Mouse (Mus musculus): ENCODE results near the gene Efna2. TPM values are rescaled to one million over a fixed set of nuclear protein-coding genes. Genes with fewer than 3 reads are reported as not detected.

The Efna2 gene
- total RNA-seq (2014; rRNA removed) = 24.0 and 32.8 TPM in 2 replicates
- 23.2 and 23.8 TPM in 2 replicates for polyA plus RNA-seq (2015; fragmentation: Nextera tagmentation; extraction: Ambion mirVana)

DNA sequence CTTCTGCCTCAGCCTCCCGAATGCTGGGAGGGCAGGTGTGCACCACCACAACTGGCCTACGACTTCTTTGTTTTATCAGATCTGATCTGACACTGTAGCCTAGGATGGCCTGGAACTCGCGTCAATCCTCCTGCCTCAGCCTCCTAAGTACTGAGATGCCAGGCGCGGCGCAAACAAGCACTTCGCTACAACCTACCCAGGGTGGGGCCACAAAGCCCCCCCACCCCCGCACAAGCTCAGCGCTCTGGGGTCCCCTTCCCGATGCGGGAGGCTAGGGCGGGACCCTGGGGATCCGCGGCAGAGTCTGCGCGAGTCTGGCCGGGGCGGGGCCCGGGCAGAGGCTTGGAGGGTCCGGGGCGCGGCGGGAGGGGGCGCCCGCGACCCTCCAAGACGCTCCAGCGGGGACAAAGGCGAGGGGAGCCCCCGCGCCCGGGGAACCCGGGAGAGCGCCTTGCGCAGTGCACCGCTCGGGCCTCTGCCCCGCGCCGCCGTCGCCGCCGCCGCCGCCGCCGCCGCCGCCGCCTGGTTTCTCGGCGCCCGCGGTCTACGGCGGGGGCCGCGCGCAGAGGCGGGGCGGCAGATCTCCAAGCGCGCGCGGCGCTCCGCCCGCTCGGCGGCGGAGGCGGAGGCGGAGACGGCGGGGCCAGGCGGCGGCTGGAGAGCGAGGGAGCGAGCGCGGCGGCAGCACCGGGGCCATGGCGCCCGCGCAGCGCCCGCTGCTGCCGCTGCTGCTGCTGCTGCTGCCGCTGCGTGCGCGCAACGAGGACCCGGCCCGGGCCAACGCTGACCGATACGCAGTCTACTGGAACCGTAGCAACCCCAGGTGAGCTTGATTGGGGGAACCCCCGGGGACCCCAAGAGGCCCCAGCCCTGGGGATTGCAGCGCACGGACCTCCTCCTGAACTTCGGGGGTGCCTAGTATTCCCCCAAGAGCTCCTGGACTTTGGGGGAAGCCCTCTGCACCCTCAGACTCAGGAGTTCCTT lies at the start of gene Efna2:
TSS of gene Efna2 (plus strand) at position 415 of the 984 bp plus-strand sequence.
- H3K9me3 ChIP-seq (ENCODE audit: low read length) = no peaks in the 10 kb centered on the region
- H3K27me3 ChIP-seq (ENCODE audit: insufficient read depth, low read length) = no peaks in the 10 kb centered on the region
- TF ChIP-seq CTCF (IDR thresholded peaks at IDR 0.05; ENCODE audit: low read depth) = no peak
- peak within 1 kb of the TSS; percentile 85 for H3K4me2 ChIP-seq (ENCODE audit: low read depth, low read length)
- H3K9ac ChIP-seq (replicated peaks; ENCODE audit: low read length) = peak within 1 kb of the TSS; percentile 85
- H3K4me1 ChIP-seq (ENCODE audit: insufficient read depth, low read length) = 0 out of 2 replicates have a peak, but pooled peaks cover 7% of the 10 kb centered on the region
- no peaks in the 10 kb centered on the region for H3K36me3 ChIP-seq (ENCODE audit: insufficient read depth, low read length)
- H3K27ac ChIP-seq = peak within 1 kb of the TSS; percentile 58
- H3K4me3 ChIP-seq (ENCODE audit: low read length) = peak within 1 kb of the TSS; percentile 69
- ATAC-seq (peak; percentile 58), DNase-seq (ENCODE audit: low spot score) (peak; percentile 78)
- WGBS = 3% methylated on average over 50 of the region's 106 CpGs

GRCm38 (mm10) chr10:80129846-80130245 lies 49.4 kb upstream of the Efna2 start:
- H3K4me2 ChIP-seq (ENCODE audit: low read depth, low read length) = no peak overlapping the region
- ATAC-seq (no peak), DNase-seq (ENCODE audit: low spot score) (no peak)
- H3K4me3 ChIP-seq (ENCODE audit: low read length) = no peak overlapping the region
- no peak for TF ChIP-seq CTCF (IDR thresholded peaks at IDR 0.05; ENCODE audit: low read depth)
- H3K27me3 ChIP-seq (ENCODE audit: insufficient read depth, low read length) = no peaks in the 10 kb centered on the region
- H3K9me3 ChIP-seq (ENCODE audit: low read length) = no peaks in the 10 kb centered on the region
- 95% methylated on average over 9 of the region's 9 CpGs for WGBS
- 0 out of 2 replicates have a peak overlapping the region, but pooled peaks have one; percentile 3 for H3K27ac ChIP-seq
- H3K9ac ChIP-seq (replicated peaks; ENCODE audit: low read length) = no peak overlapping the region
- H3K4me1 ChIP-seq (ENCODE audit: insufficient read depth, low read length) = no peaks in the 10 kb centered on the region; the same call in 1 of the 2 replicates
- H3K36me3 ChIP-seq (ENCODE audit: insufficient read depth, low read length) = peaks cover 62% of the 10 kb centered on the region

DNA sequence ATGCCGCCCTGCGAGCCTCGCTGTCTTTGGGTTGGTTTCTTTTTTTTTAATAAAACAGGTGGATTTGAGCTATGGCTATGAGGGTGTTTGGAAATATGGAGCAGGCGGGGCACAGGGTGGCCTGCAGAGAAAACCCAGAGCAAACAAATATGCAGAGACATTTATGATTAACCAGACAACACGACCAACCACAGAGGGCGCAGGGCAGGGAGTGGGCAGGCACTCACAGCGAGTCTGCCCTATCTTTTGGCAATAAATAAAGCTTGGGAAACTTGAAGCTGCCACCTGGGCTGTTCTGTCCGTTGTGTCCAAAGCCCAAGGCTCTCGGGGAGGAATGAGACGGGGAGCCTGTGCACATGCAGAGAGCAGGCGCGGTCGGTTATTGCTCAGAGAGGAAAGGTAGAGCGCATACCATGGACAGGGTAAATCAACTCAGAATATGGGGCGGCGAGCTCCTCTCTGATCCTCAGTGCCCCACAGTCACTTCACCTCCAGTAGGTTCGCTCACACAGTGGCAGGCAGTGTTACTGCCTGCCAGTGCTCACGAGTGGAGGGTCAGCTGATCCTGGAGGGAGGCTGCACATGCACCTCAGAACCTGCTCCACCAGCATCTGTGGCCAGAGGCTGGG lies 48.8 kb upstream of the Efna2 start:
- Histone ChIP-seq H3K9me3 (ENCODE audit: low read length) (no peaks in the 10 kb centered on the region), H3K36me3 (ENCODE audit: insufficient read depth, low read length) (peaks cover 62% of the 10 kb centered on the region), H3K4me1 (ENCODE audit: insufficient read depth, low read length) (no peaks in the 10 kb centered on the region; the same call in 1 of the 2 replicates), H3K9ac (replicated peaks; ENCODE audit: low read length) (no peak overlapping the region), H3K27ac (peak overlapping the region; percentile 26; the same call in 1 of the 2 replicates), H3K4me2 (ENCODE audit: low read depth, low read length) (no peak overlapping the region), H3K27me3 (ENCODE audit: insufficient read depth, low read length) (no peaks in the 10 kb centered on the region), H3K4me3 (ENCODE audit: low read length) (no peak overlapping the region)
- DNase-seq (ENCODE audit: low spot score) (no peak), ATAC-seq (no peak)
- WGBS = 79% methylated on average over 18 of the region's 18 CpGs
- TF ChIP-seq CTCF (IDR thresholded peaks at IDR 0.05; ENCODE audit: low read depth) = no peak

- DNase-seq (ENCODE audit: low spot score) = peak; percentile 86
- no peaks in the 10 kb centered on the region for H3K9me3 ChIP-seq (ENCODE audit: low read length)
- no peak overlapping the region for H3K9ac ChIP-seq (replicated peaks; ENCODE audit: low read length)
- WGBS = 16% methylated on average over 55 of the region's 55 CpGs
- H3K27ac ChIP-seq = peak overlapping the region; percentile 67
- TF ChIP-seq CTCF (IDR thresholded peaks at IDR 0.05; ENCODE audit: low read depth) = peak; percentile 44; the same call in 1 of the 2 replicates
- H3K4me1 ChIP-seq (ENCODE audit: insufficient read depth, low read length) = peaks cover 3% of the 10 kb centered on the region; the same call in 1 of the 2 replicates
- H3K4me3 ChIP-seq (ENCODE audit: low read length) = no peak overlapping the region
- no peaks in the 10 kb centered on the region for H3K27me3 ChIP-seq (ENCODE audit: insufficient read depth, low read length)
- 0 out of 2 replicates have a peak overlapping the region, but pooled peaks have one; percentile 16 for H3K4me2 ChIP-seq (ENCODE audit: low read depth, low read length)
- peaks cover 67% of the 10 kb centered on the region for H3K36me3 ChIP-seq (ENCODE audit: insufficient read depth, low read length)
- ATAC-seq = peak; percentile 74
Measured at GRCm38 (mm10) chr10:80131316-80131951, 47.8 kb upstream of the Efna2 start.

GRCm38 (mm10) chr10:80131952-80132350 lies 47.3 kb upstream of the Efna2 start:
- ATAC-seq (peak; percentile 22), DNase-seq (ENCODE audit: low spot score) (peak; percentile 58)
- peaks cover 62% of the 10 kb centered on the region for H3K36me3 ChIP-seq (ENCODE audit: insufficient read depth, low read length)
- H3K4me3 ChIP-seq (ENCODE audit: low read length) = no peak overlapping the region
- H3K27ac ChIP-seq = peak overlapping the region; percentile 67
- 0 out of 2 replicates have a peak overlapping the region, but pooled peaks have one; percentile 16 for H3K4me2 ChIP-seq (ENCODE audit: low read depth, low read length)
- H3K27me3 ChIP-seq (ENCODE audit: insufficient read depth, low read length) = no peaks in the 10 kb centered on the region
- no peak for TF ChIP-seq CTCF (IDR thresholded peaks at IDR 0.05; ENCODE audit: low read depth)
- no peaks in the 10 kb centered on the region for H3K9me3 ChIP-seq (ENCODE audit: low read length)
- WGBS = 28% methylated on average over 27 of the region's 27 CpGs
- H3K4me1 ChIP-seq (ENCODE audit: insufficient read depth, low read length) = peaks cover 9% of the 10 kb centered on the region
- no peak overlapping the region for H3K9ac ChIP-seq (replicated peaks; ENCODE audit: low read length)

DNA sequence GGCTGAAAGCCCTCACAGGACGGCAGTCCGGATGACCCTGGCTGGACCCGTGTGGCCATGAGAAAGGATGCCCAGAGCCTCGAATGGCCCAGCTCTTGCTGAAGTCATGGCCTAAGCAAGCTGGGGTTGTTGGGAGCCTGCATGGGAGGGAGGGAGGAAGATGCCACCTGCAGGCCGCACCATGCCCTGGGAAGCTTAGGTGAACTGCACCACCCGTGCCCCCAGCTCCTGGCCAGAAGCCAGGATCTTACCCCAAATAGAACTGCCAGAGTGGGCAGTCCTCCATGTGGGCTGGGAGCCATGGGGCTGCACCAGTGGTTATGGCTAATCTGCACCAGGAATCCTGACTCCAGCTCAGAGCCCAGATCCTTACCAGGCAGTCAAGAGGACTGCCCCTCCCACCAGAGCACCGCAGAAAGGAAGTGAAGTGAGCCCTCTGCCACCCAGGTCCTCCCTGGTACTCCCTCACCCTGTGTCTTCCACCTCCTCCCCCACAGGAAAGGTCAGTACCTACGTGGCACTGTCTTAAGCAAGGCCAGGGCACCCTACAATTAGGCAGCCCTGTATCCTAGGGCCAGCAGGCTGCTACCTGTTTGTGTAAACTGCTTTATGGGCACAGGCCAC lies 45.9 kb upstream of the Efna2 start:
- ATAC-seq (no peak), DNase-seq (ENCODE audit: low spot score) (peak; percentile 39)
- Histone ChIP-seq H3K4me2 (ENCODE audit: low read depth, low read length) (no peak overlapping the region), H3K36me3 (ENCODE audit: insufficient read depth, low read length) (peaks cover 50% of the 10 kb centered on the region), H3K4me3 (ENCODE audit: low read length) (no peak overlapping the region), H3K27me3 (ENCODE audit: insufficient read depth, low read length) (no peaks in the 10 kb centered on the region), H3K9ac (replicated peaks; ENCODE audit: low read length) (no peak overlapping the region), H3K4me1 (ENCODE audit: insufficient read depth, low read length) (peaks cover 14% of the 10 kb centered on the region), H3K27ac (no peak overlapping the region), H3K9me3 (ENCODE audit: low read length) (no peaks in the 10 kb centered on the region)
- 62% methylated on average over 8 of the region's 8 CpGs for WGBS
- peak; percentile 27; the same call in 1 of the 2 replicates for TF ChIP-seq CTCF (IDR thresholded peaks at IDR 0.05; ENCODE audit: low read depth)
